Mouse (Mus musculus) embryonic fibroblast, embryonic 13.5 days (primary cell): ENCODE results near the gene Pip5k1c.

Experiments used
- CTCF ChIP-seq: IDR thresholded peaks from 2 replicates; pipeline ENCODE4 v1.5.1; 2011; ENCODE audit warnings: mild to moderate bottlenecking, control low read depth, low read length, moderate library complexity, borderline replicate concordance; ENCODE audit not compliant: insufficient read depth
- POLR2A ChIP-seq: IDR thresholded peaks from 2 replicates; pipeline ENCODE4 v1.6.1; 2011; ENCODE audit warnings: low read depth, mild to moderate bottlenecking, control low read depth, low read length, moderate library complexity

DNA sequence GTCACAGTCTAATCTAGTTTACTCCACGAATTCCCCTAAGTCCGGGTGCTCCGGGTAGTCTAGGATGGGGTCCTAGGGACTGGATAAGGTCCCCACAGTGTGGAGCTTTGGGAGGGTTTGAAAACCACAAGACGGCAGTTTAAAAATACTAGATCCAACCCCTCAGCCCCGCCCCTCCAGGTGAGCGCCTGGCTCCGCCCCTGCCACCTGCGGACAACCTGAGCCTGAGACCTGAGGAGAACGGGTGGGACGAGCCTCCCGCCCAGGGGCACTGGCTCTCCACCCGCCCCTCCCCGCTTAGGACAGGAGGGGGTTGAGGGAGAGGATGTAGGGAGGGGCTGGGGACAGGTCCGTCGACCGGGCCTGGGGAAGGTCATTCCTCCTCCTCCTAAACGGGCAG, 8.0 kb upstream of the Pip5k1c start:
- TF ChIP-seq CTCF (no peak), POLR2A (no peak)
